Mouse (Mus musculus): ENCODE data around the gene Rest. TPM values are rescaled to one million over a fixed set of nuclear protein-coding genes. Genes with fewer than 3 reads are reported as not detected.

Rest gene
- polyA plus RNA-seq, 1 experiment from 2014 or later = 25.3 TPM

DNA sequence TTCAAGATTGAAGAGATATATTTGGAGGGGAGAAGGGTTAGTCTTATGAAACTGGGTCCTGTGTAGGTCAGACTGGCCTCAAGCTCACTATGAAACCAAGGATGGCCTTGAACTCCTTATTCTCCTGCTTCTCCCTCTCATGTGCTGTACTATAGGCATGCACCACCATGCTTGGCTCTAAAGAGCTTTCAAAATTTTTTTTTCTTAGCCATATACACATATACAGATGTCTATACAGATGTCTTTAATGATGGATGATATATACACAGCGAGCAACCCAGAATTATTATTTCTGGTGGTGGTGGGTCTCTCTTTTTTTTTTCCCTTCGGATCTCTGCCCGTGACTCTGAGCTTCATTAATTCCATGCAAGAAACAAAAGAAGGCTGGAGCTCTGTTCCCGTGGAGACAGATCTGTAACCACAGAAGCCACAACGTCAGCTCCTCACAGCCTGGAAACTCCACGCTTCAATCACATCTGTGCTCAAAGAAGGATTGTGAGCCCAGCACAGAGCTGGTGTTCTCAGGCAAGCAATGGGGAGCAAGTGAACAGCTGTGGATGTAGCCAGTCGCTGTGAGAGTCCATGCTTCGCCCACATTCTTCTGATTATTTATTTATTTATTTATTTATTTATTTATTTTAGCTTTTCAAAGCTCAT lies 20.8 kb upstream of the Rest start:
- 42% methylated on average over 8 of the region's 8 CpGs for WGBS
- H3K4me1 ChIP-seq (replicated peaks; ENCODE audit: control insufficient read depth, insufficient read depth, low read length) = no peaks in the 10 kb centered on the region; the same call in 1 of the 2 replicates
- H3K27me3 ChIP-seq (ENCODE audit: control insufficient read depth, insufficient read depth, low read length) = no peaks in the 10 kb centered on the region
- DNase-seq (ENCODE audit: low spot score) (no peak), ATAC-seq (replicated peaks; ENCODE audit: low FRiP score) (0 out of 2 replicates have a peak, but pooled peaks have one; percentile 34)
- H3K36me3 ChIP-seq (ENCODE audit: control insufficient read depth, insufficient read depth, low read length) = no peaks in the 10 kb centered on the region
- no peaks in the 10 kb centered on the region for H3K9me3 ChIP-seq (ENCODE audit: control insufficient read depth, low read length)
- no peak overlapping the region for H3K4me3 ChIP-seq (ENCODE audit: low read depth, low read length)
- H3K4me2 ChIP-seq (ENCODE audit: low read depth, low read length, severe bottlenecking) = no peak overlapping the region
- no peak overlapping the region for H3K27ac ChIP-seq (ENCODE audit: low read depth, low read length)
- H3K9ac ChIP-seq (ENCODE audit: low read length) = no peak overlapping the region

GRCm38 (mm10) chr5:77245463-77245786 lies 19.9 kb upstream of the Rest start:
- H3K4me3 ChIP-seq (ENCODE audit: low read depth, low read length) = peak overlapping the region; percentile 11; the same call in 1 of the 2 replicates
- H3K36me3 ChIP-seq (ENCODE audit: control insufficient read depth, insufficient read depth, low read length) = no peaks in the 10 kb centered on the region
- H3K9ac ChIP-seq (ENCODE audit: low read length) = 0 out of 2 replicates have a peak overlapping the region, but pooled peaks have one; percentile 2
- 39% methylated on average over 7 of the region's 7 CpGs for WGBS
- ATAC-seq (replicated peaks; ENCODE audit: low FRiP score) (peak; percentile 67; the same call in 1 of the 2 replicates), DNase-seq (ENCODE audit: low spot score) (peak; percentile 68)
- H3K4me1 ChIP-seq (replicated peaks; ENCODE audit: control insufficient read depth, insufficient read depth, low read length) = no peaks in the 10 kb centered on the region; the same call in 1 of the 2 replicates
- H3K9me3 ChIP-seq (ENCODE audit: control insufficient read depth, low read length) = no peaks in the 10 kb centered on the region
- peak overlapping the region; percentile 46 for H3K4me2 ChIP-seq (ENCODE audit: low read depth, low read length, severe bottlenecking)
- peak overlapping the region; percentile 76 for H3K27ac ChIP-seq (ENCODE audit: low read depth, low read length)
- H3K27me3 ChIP-seq (ENCODE audit: control insufficient read depth, insufficient read depth, low read length) = no peaks in the 10 kb centered on the region

GRCm38 (mm10) chr5:77245787-77246671 lies 19.3 kb upstream of the Rest start:
- peak; percentile 85 for ATAC-seq (replicated peaks; ENCODE audit: low FRiP score)
- WGBS = 28% methylated on average over 26 of the region's 26 CpGs

GRCm38 (mm10) chr5:77250083-77250482 lies 15.2 kb upstream of the Rest start:
- Histone ChIP-seq H3K4me2 (ENCODE audit: low read depth, low read length, severe bottlenecking) (no peak overlapping the region), H3K27ac (ENCODE audit: low read depth, low read length) (no peak overlapping the region), H3K4me1 (replicated peaks; ENCODE audit: control insufficient read depth, insufficient read depth, low read length) (no peaks in the 10 kb centered on the region; the same call in 1 of the 2 replicates), H3K27me3 (ENCODE audit: control insufficient read depth, insufficient read depth, low read length) (no peaks in the 10 kb centered on the region), H3K9ac (ENCODE audit: low read length) (no peak overlapping the region), H3K4me3 (ENCODE audit: low read depth, low read length) (no peak overlapping the region), H3K9me3 (ENCODE audit: control insufficient read depth, low read length) (no peaks in the 10 kb centered on the region), H3K36me3 (ENCODE audit: control insufficient read depth, insufficient read depth, low read length) (no peaks in the 10 kb centered on the region)
- no peak for ATAC-seq (replicated peaks; ENCODE audit: low FRiP score)
- no peak for DNase-seq (ENCODE audit: low spot score)
- whole genome bisulfite sequencing = 74% methylated on average over 9 of the region's 9 CpGs

More at GRCm38 (mm10) chr5:77245787-77246671, 19.3 kb upstream of the Rest start:
- Histone ChIP-seq H3K4me2 (ENCODE audit: low read depth, low read length, severe bottlenecking) (peak overlapping the region; percentile 46), H3K9ac (ENCODE audit: low read length) (0 out of 2 replicates have a peak overlapping the region, but pooled peaks have one; percentile 2), H3K36me3 (ENCODE audit: control insufficient read depth, insufficient read depth, low read length) (no peaks in the 10 kb centered on the region), H3K4me3 (ENCODE audit: low read depth, low read length) (peak overlapping the region; percentile 11), H3K27me3 (ENCODE audit: control insufficient read depth, insufficient read depth, low read length) (no peaks in the 10 kb centered on the region), H3K4me1 (replicated peaks; ENCODE audit: control insufficient read depth, insufficient read depth, low read length) (no peaks in the 10 kb centered on the region; the same call in 1 of the 2 replicates), H3K27ac (ENCODE audit: low read depth, low read length) (peak overlapping the region; percentile 76), H3K9me3 (ENCODE audit: control insufficient read depth, low read length) (no peaks in the 10 kb centered on the region)
- DNase-seq (ENCODE audit: low spot score) = peak; percentile 64

DNA sequence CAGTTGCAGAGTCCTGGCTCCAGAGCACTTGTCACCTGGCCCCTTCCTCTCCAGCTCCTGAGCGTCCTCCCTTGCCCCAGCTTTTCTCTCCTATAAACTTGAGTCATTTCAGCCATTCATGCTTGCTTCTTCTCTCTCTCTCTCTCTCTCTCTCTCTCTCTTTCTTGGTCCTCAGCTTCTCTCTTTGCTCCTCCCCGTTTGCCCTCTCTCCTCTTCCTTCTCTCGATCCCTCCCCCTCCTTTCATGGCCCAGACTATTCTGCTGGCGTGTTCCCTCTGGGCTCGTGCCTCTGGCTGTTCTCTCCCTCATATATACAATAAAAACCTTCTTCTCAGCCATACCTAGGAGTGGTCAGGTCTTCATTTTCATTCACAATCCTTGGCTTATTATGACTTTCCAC lies 13.6 kb upstream of the Rest start:
- 37% methylated on average over 5 of the region's 5 CpGs for WGBS
- Histone ChIP-seq H3K9me3 (ENCODE audit: control insufficient read depth, low read length) (no peaks in the 10 kb centered on the region), H3K27me3 (ENCODE audit: control insufficient read depth, insufficient read depth, low read length) (no peaks in the 10 kb centered on the region), H3K9ac (ENCODE audit: low read length) (no peak overlapping the region), H3K4me3 (ENCODE audit: low read depth, low read length) (no peak overlapping the region), H3K4me2 (ENCODE audit: low read depth, low read length, severe bottlenecking) (no peak overlapping the region), H3K27ac (ENCODE audit: low read depth, low read length) (no peak overlapping the region), H3K36me3 (ENCODE audit: control insufficient read depth, insufficient read depth, low read length) (no peaks in the 10 kb centered on the region), H3K4me1 (replicated peaks; ENCODE audit: control insufficient read depth, insufficient read depth, low read length) (no peaks in the 10 kb centered on the region)
- ATAC-seq (replicated peaks; ENCODE audit: low FRiP score) (no peak), DNase-seq (ENCODE audit: low spot score) (no peak)

- Histone ChIP-seq H3K9me3 (ENCODE audit: control insufficient read depth, low read length) (no peaks in the 10 kb centered on the region), H3K36me3 (ENCODE audit: control insufficient read depth, insufficient read depth, low read length) (no peaks in the 10 kb centered on the region), H3K27me3 (ENCODE audit: control insufficient read depth, insufficient read depth, low read length) (no peaks in the 10 kb centered on the region), H3K9ac (ENCODE audit: low read length) (no peak overlapping the region), H3K4me3 (ENCODE audit: low read depth, low read length) (no peak overlapping the region), H3K4me1 (replicated peaks; ENCODE audit: control insufficient read depth, insufficient read depth, low read length) (no peaks in the 10 kb centered on the region), H3K4me2 (ENCODE audit: low read depth, low read length, severe bottlenecking) (no peak overlapping the region), H3K27ac (ENCODE audit: low read depth, low read length) (no peak overlapping the region)
- 72% methylated on average over 8 of the region's 8 CpGs for WGBS
- ATAC-seq (replicated peaks; ENCODE audit: low FRiP score) (no peak), DNase-seq (ENCODE audit: low spot score) (no peak)
These were observed 13.0 kb upstream of the Rest start for GRCm38 (mm10) chr5:77252115-77252827.

- DNase-seq (ENCODE audit: low spot score) = no peak
- WGBS = 76% methylated on average over 1 of the region's 1 CpGs
- Histone ChIP-seq H3K36me3 (ENCODE audit: control insufficient read depth, insufficient read depth, low read length) (no peaks in the 10 kb centered on the region), H3K9ac (ENCODE audit: low read length) (no peak overlapping the region), H3K4me3 (ENCODE audit: low read depth, low read length) (no peak overlapping the region), H3K4me2 (ENCODE audit: low read depth, low read length, severe bottlenecking) (no peak overlapping the region), H3K27ac (ENCODE audit: low read depth, low read length) (no peak overlapping the region), H3K9me3 (ENCODE audit: control insufficient read depth, low read length) (no peaks in the 10 kb centered on the region), H3K4me1 (replicated peaks; ENCODE audit: control insufficient read depth, insufficient read depth, low read length) (no peaks in the 10 kb centered on the region), H3K27me3 (ENCODE audit: control insufficient read depth, insufficient read depth, low read length) (no peaks in the 10 kb centered on the region)
- no peak for ATAC-seq (replicated peaks; ENCODE audit: low FRiP score)
These were observed 12.1 kb upstream of the Rest start for GRCm38 (mm10) chr5:77253154-77253553.

DNA sequence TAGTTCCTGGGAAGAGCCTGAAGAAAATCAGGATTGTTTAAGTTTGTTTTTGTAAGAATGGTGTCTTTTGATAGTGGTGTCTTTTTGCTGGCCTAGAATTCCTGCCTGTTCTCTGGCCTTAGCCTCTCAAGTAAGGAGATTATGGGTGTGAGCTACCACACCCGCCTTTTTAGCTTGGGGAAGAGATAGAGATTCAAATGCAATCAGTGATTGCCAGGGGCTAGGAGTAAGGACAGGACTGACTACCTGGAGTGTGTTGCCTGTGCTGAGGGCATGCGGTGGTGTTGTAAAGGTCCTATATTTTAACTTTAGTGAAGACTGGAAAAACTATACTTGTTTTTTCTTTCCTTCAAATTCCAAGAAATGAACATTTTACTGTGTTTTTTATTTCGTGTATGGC lies 10.9 kb upstream of the Rest start:
- no peaks in the 10 kb centered on the region for H3K27me3 ChIP-seq (ENCODE audit: control insufficient read depth, insufficient read depth, low read length)
- no peak overlapping the region for H3K27ac ChIP-seq (ENCODE audit: low read depth, low read length)
- H3K4me3 ChIP-seq (ENCODE audit: low read depth, low read length) = no peak overlapping the region
- ATAC-seq (replicated peaks; ENCODE audit: low FRiP score) (no peak), DNase-seq (ENCODE audit: low spot score) (no peak)
- WGBS = 73% methylated on average over 3 of the region's 3 CpGs
- H3K36me3 ChIP-seq (ENCODE audit: control insufficient read depth, insufficient read depth, low read length) = no peaks in the 10 kb centered on the region
- no peaks in the 10 kb centered on the region for H3K4me1 ChIP-seq (replicated peaks; ENCODE audit: control insufficient read depth, insufficient read depth, low read length)
- H3K9me3 ChIP-seq (ENCODE audit: control insufficient read depth, low read length) = no peaks in the 10 kb centered on the region
- no peak overlapping the region for H3K9ac ChIP-seq (ENCODE audit: low read length)
- H3K4me2 ChIP-seq (ENCODE audit: low read depth, low read length, severe bottlenecking) = no peak overlapping the region

Data from forebrain, embryonic 11.5 days (tissue).